Mouse (Mus musculus): Measurements from ENCODE around the gene Kif3c. TPM values are rescaled to one million over a fixed set of nuclear protein-coding genes. Genes with fewer than 3 reads are reported as not detected.
A peak's percentile ranks its signal among the peaks of the same experiment; 100 is the strongest.

Kif3c gene
- 54.0 and 63.5 TPM in 2 replicates for polyA plus RNA-seq (2016; fragmentation: Nextera tagmentation; extraction: Ambion mirVana)

GRCm38 (mm10) chr12:3364508-3365448 is at the start of gene Kif3c:
Kif3c (plus strand) TSS chr12:3365132.
- Histone ChIP-seq H3K27me3 (no peaks in the 10 kb centered on the region; the same call in 1 of the 2 replicates), H3K4me2 (peak within 1 kb of the TSS; percentile 83), H3K36me3 (replicated peaks) (peaks cover 22% of the 10 kb centered on the region), H3K4me1 (peaks cover 37% of the 10 kb centered on the region), H3K27ac (peak within 1 kb of the TSS; percentile 92), H3K9me3 (peaks cover 11% of the 10 kb centered on the region; the same call in 1 of the 2 replicates), H3K9ac (peak within 1 kb of the TSS; percentile 90), H3K4me3 (replicated peaks) (peak within 1 kb of the TSS; percentile 75)
- WGBS: 11% methylated on average over 30 of the region's 48 CpGs
- peak; percentile 96 for ATAC-seq (ENCODE audit: low FRiP score)

GRCm38 (mm10) chr12:3316083-3316482 is 48.8 kb upstream of the Kif3c start:
- H3K9ac ChIP-seq: no peak overlapping the region
- H3K9me3 ChIP-seq: no peaks in the 10 kb centered on the region
- H3K36me3 ChIP-seq (replicated peaks): no peaks in the 10 kb centered on the region
- H3K4me3 ChIP-seq (replicated peaks): no peak overlapping the region
- H3K27ac ChIP-seq: no peak overlapping the region
- H3K4me1 ChIP-seq: no peaks in the 10 kb centered on the region
- 53% methylated on average over 2 of the region's 2 CpGs for WGBS
- H3K4me2 ChIP-seq: no peak overlapping the region
- H3K27me3 ChIP-seq: no peaks in the 10 kb centered on the region
- no peak for ATAC-seq (ENCODE audit: low FRiP score)

- 65% methylated on average over 3 of the region's 3 CpGs for WGBS
- Histone ChIP-seq H3K4me3 (replicated peaks) (no peak overlapping the region), H3K4me1 (no peaks in the 10 kb centered on the region), H3K36me3 (replicated peaks) (no peaks in the 10 kb centered on the region), H3K27me3 (no peaks in the 10 kb centered on the region), H3K9ac (no peak overlapping the region), H3K27ac (no peak overlapping the region), H3K4me2 (no peak overlapping the region), H3K9me3 (no peaks in the 10 kb centered on the region)
- no peak for ATAC-seq (ENCODE audit: low FRiP score)
Measured at GRCm38 (mm10) chr12:3316937-3317336, 48.0 kb upstream of the Kif3c start.

- Histone ChIP-seq H3K4me3 (replicated peaks) (no peak overlapping the region), H3K4me1 (no peaks in the 10 kb centered on the region), H3K9me3 (no peaks in the 10 kb centered on the region), H3K27me3 (no peaks in the 10 kb centered on the region), H3K4me2 (no peak overlapping the region), H3K27ac (no peak overlapping the region), H3K36me3 (replicated peaks) (no peaks in the 10 kb centered on the region), H3K9ac (no peak overlapping the region)
- ATAC-seq (ENCODE audit: low FRiP score): no peak
- WGBS: 82% methylated on average over 4 of the region's 4 CpGs
Measured at GRCm38 (mm10) chr12:3319377-3319776, 45.6 kb upstream of the Kif3c start.

GRCm38 (mm10) chr12:3323241-3323640 is 41.7 kb upstream of the Kif3c start:
- Histone ChIP-seq H3K4me3 (replicated peaks) (no peak overlapping the region), H3K4me1 (no peaks in the 10 kb centered on the region), H3K9ac (no peak overlapping the region), H3K27me3 (no peaks in the 10 kb centered on the region), H3K9me3 (no peaks in the 10 kb centered on the region), H3K36me3 (replicated peaks) (no peaks in the 10 kb centered on the region), H3K27ac (no peak overlapping the region), H3K4me2 (no peak overlapping the region)
- no peak for ATAC-seq (ENCODE audit: low FRiP score)
- 80% methylated on average over 6 of the region's 6 CpGs for WGBS

- Histone ChIP-seq H3K27ac (no peak overlapping the region), H3K9ac (no peak overlapping the region), H3K4me2 (no peak overlapping the region), H3K4me3 (replicated peaks) (no peak overlapping the region), H3K9me3 (0 out of 2 replicates have a peak, but pooled peaks cover 3% of the 10 kb centered on the region), H3K4me1 (no peaks in the 10 kb centered on the region), H3K27me3 (no peaks in the 10 kb centered on the region), H3K36me3 (replicated peaks) (no peaks in the 10 kb centered on the region)
- ATAC-seq (ENCODE audit: low FRiP score): no peak
- WGBS: 80% methylated on average over 2 of the region's 2 CpGs
Measured at GRCm38 (mm10) chr12:3325232-3325631, 39.7 kb upstream of the Kif3c start.

- Histone ChIP-seq H3K9me3 (peaks cover 6% of the 10 kb centered on the region; the same call in 1 of the 2 replicates), H3K27ac (no peak overlapping the region), H3K4me3 (replicated peaks) (no peak overlapping the region), H3K9ac (no peak overlapping the region), H3K27me3 (no peaks in the 10 kb centered on the region), H3K4me1 (no peaks in the 10 kb centered on the region), H3K36me3 (replicated peaks) (no peaks in the 10 kb centered on the region), H3K4me2 (no peak overlapping the region)
- 73% methylated on average over 4 of the region's 4 CpGs for WGBS
- ATAC-seq (ENCODE audit: low FRiP score): no peak
Measured at GRCm38 (mm10) chr12:3329677-3330076, 35.3 kb upstream of the Kif3c start.

- Histone ChIP-seq H3K27ac (no peak overlapping the region), H3K4me3 (replicated peaks) (no peak overlapping the region), H3K27me3 (no peaks in the 10 kb centered on the region), H3K36me3 (replicated peaks) (no peaks in the 10 kb centered on the region), H3K4me1 (no peaks in the 10 kb centered on the region), H3K9ac (no peak overlapping the region), H3K9me3 (no peaks in the 10 kb centered on the region), H3K4me2 (no peak overlapping the region)
- 88% methylated on average over 1 of the region's 1 CpGs for WGBS
- ATAC-seq (ENCODE audit: low FRiP score): no peak
Measured at GRCm38 (mm10) chr12:3338931-3339330, 26.0 kb upstream of the Kif3c start.

- ATAC-seq (ENCODE audit: low FRiP score): no peak
- no peak overlapping the region for H3K9ac ChIP-seq
- no peak overlapping the region for H3K4me3 ChIP-seq (replicated peaks)
- no peak overlapping the region for H3K4me2 ChIP-seq
- no peak overlapping the region for H3K27ac ChIP-seq
- no peaks in the 10 kb centered on the region for H3K27me3 ChIP-seq
- no peaks in the 10 kb centered on the region for H3K4me1 ChIP-seq
- no peaks in the 10 kb centered on the region for H3K36me3 ChIP-seq (replicated peaks)
- H3K9me3 ChIP-seq: no peaks in the 10 kb centered on the region
- 84% methylated on average over 2 of the region's 2 CpGs for WGBS
Measured at GRCm38 (mm10) chr12:3344155-3344554, 20.8 kb upstream of the Kif3c start.

GRCm38 (mm10) chr12:3345038-3345437 is 19.9 kb upstream of the Kif3c start:
- ATAC-seq (ENCODE audit: low FRiP score): no peak
- H3K27me3 ChIP-seq: no peaks in the 10 kb centered on the region
- no peak overlapping the region for H3K4me2 ChIP-seq
- no peak overlapping the region for H3K27ac ChIP-seq
- H3K36me3 ChIP-seq (replicated peaks): no peaks in the 10 kb centered on the region
- H3K4me3 ChIP-seq (replicated peaks): no peak overlapping the region
- H3K9ac ChIP-seq: no peak overlapping the region
- H3K4me1 ChIP-seq: no peaks in the 10 kb centered on the region
- no peaks in the 10 kb centered on the region for H3K9me3 ChIP-seq
- WGBS: 84% methylated on average over 5 of the region's 5 CpGs

- H3K9ac ChIP-seq: no peak overlapping the region
- H3K36me3 ChIP-seq (replicated peaks): no peaks in the 10 kb centered on the region
- no peak for ATAC-seq (ENCODE audit: low FRiP score)
- H3K4me3 ChIP-seq (replicated peaks): no peak overlapping the region
- H3K9me3 ChIP-seq: no peaks in the 10 kb centered on the region
- no peak overlapping the region for H3K27ac ChIP-seq
- no peaks in the 10 kb centered on the region for H3K27me3 ChIP-seq
- H3K4me1 ChIP-seq: no peaks in the 10 kb centered on the region
- no peak overlapping the region for H3K4me2 ChIP-seq
Measured at GRCm38 (mm10) chr12:3347682-3348081, 17.2 kb upstream of the Kif3c start.

GRCm38 (mm10) chr12:3349387-3349786 is 15.5 kb upstream of the Kif3c start:
- Histone ChIP-seq H3K9me3 (no peaks in the 10 kb centered on the region), H3K27ac (no peak overlapping the region), H3K36me3 (replicated peaks) (no peaks in the 10 kb centered on the region), H3K9ac (no peak overlapping the region), H3K4me3 (replicated peaks) (no peak overlapping the region), H3K4me1 (no peaks in the 10 kb centered on the region), H3K4me2 (no peak overlapping the region), H3K27me3 (no peaks in the 10 kb centered on the region)
- ATAC-seq (ENCODE audit: low FRiP score): no peak
- 80% methylated on average over 2 of the region's 3 CpGs for WGBS

GRCm38 (mm10) chr12:3350136-3350535 is 14.8 kb upstream of the Kif3c start:
- Histone ChIP-seq H3K4me2 (no peak overlapping the region), H3K4me3 (replicated peaks) (no peak overlapping the region), H3K9me3 (no peaks in the 10 kb centered on the region), H3K36me3 (replicated peaks) (no peaks in the 10 kb centered on the region), H3K27me3 (no peaks in the 10 kb centered on the region), H3K4me1 (no peaks in the 10 kb centered on the region), H3K27ac (no peak overlapping the region), H3K9ac (no peak overlapping the region)
- no peak for ATAC-seq (ENCODE audit: low FRiP score)
- 74% methylated on average over 5 of the region's 5 CpGs for WGBS
